Mouse (Mus musculus) layer of hippocampus, adult 9-11 months (tissue): ENCODE results near the gene Bhlhe23.

Experiments
- DNase-seq: peaks from one replicate; pipeline ENCODE4 v3.0.0; 2022

Gene Bhlhe23

GRCm38 (mm10) chr2:180765713-180766112 lies 11.0 kb downstream of the Bhlhe23 start:
- no peak for DNase-seq

DNA sequence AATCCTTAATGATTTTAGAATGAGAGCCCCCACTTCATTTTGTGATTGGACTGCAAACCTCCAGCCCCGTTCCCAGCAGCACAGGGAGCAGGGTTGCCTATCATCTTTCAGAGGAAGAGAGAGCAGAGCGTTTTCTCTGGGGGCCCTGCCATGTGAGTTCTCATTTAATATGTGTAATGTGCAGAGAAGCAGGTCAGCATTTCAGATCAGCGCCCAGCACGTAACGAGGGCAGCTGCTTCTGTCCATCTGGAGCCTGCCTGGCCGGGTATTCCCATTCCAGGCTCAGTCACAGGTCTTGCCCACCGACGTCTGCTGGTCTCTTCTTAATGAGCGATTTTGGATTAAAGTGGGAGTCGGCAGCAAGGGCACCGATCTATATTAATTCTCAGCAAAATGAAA lies 11.7 kb downstream of the Bhlhe23 start:
- DNase-seq: no peak

DNA sequence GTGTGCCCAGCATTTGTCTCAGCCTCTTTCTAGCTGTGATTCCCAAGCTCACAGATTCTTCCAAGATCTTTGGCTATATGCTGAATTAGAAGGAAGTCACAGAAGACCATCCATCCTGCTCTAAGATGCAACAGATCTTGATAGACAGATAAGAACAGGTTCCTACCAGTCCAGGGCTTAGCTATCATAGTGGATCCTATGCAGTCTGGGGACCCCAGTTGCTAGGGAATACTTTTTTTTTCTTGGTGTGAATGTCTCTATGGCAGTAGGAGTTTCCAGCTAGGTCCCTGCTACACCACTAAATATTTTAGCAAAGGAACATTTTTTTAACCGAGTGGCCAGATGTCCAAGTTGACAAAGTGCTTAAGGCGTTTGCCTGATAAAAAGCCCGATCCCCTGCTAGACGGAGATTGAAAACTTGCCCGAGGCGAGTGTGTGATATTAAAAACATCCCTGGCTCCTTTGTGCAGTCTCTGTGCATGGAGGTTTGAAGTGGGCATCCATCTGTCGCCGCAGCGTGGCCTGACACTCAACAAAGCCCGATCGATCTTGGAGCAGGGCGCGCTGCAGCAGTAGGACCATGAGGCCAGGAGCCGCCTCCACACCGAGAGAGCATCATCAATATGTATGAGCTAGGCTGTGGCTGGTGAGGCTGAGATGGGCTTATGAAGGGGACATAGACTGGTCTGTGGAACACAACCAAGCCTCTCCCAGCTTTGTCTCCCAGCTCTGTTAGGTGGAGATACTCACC lies 18.0 kb downstream of the Bhlhe23 start:
- no peak for DNase-seq

- no peak for DNase-seq
Measured at GRCm38 (mm10) chr2:180756786-180757185, 19.9 kb downstream of the Bhlhe23 start.

DNA sequence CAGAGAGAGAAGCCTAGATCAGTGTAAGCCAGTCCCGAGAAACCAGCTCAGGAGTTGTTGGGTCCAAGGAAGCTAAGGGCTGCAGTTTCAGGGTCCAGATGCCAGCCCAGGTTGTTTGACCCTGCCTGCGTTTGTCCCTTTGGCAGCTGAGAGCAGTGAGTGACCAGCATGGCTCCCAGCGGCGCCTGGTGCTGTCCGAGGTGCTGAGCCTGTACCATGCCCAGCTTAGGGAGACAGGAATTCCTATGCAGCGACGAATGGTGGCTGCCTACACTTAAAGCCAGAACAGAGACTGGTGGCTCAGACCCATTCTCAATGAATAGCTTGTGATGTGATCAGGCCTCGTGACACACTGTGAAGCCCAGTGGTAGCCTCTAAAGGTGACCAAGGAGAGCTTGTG lies 20.8 kb downstream of the Bhlhe23 start:
- no peak for DNase-seq

DNA sequence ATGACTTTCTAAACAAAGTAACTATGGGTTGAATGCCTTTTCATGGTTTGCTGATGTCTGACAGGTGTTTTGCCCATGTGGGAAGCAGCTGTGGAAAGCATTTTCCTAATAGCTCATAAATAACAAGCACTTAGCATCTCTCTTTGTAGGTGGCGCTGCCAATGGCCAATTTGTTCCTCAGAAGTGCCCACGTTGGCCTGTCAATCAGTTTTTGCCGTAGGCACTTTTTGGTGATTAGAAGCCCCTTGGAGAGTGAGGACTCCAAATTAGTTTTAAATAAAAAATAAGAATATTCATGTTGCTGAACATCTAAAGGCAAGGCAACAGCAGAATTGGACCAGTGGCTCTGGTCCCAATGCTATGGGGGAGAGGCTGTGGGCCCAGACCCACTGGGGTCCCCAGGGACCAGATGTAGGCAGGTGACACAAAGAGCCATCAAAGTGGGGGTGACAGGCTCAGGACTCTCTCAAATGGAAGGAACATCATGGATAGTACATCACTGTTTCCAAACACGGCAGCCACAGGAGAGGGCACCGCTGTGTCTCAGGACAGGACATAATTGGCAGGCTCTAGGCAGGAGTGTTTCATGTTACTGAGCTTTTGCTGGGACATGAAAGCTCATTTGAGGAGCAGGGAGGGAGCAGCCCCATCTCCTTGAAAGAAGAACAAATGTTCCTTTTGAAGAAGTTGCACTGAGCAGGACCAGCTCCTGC lies 21.6 kb downstream of the Bhlhe23 start:
- DNase-seq: no peak

DNA sequence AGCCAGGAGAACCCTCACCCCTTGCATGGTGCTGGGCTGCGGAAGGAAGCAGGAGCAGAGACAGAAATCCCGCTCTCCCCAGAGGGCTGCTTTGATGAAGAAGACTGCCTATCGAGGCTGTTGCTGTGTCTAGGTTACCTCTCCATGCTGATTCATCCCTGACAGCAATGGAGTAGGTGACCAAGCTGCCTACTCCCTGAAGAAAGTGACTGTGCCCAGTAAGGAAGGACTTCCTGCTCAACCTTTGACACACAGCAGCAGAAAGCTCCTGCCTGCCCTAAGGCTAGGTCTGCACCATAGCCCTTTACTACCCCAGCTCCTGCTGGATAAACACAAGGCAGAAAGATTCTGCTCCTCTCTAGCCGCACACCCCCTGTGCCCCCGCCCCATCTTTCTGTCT lies 27.8 kb downstream of the Bhlhe23 start:
- no peak for DNase-seq

DNA sequence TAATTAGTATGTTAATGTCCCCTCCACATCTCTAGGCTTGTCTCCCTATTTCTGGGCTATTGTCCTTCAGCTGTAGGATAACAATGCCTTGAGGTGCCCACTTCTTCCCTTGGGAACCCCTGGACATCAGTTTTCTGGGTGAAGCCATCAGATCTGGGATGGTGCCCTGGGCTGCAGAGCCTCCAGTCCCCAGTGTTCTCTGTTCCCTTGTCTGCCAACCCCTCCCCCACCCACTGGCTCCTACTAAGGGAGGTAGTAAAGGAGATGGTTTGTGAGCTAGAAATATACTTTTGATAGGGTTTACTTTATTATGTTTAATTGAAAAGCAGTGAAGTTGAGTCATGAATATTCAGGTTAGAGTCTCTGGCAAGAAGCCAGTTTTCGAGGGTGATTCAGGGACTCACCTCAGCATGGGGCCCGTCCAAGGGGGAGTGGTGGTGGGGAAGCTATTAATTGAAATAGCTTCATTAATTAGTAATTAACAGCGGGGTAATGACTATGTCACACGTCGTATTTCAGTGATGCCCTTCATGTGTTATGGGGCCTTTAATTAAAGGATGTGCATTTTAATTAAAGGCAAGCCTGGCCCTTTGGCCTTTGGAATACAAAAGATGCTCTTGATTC lies 30.0 kb downstream of the Bhlhe23 start:
- DNase-seq: no peak

DNA sequence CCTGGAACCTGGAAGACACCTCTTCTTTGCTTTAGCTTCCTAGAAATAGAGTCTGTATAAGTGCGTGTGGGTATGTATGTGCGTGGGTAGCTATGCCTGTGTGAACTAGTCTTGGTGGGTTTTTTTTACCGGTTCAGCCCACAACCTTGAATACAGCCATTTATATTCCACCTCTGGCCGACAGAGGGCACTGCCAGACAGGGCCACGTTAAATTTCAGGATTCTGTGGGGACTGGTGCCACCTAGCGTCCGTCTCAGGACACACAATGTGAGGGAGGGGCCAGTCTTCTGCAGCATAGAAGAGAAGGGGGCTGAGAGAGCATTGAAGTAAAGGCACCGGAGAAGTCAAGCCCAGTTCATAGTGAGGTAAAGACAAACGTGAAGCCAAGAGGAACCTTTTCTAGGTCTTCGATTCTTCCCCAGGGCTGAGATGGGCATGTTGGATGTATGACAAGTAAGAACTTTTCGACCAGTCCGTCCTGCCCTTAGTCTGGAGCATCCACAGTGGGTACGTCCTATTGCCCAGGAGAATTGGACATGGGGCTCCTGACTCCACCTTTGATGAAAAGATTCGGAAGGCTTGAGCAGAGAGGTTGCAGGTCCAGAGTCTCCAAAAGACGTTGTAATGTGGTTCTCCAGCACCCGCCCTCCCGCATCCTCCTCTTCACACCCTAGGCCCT lies 31.3 kb downstream of the Bhlhe23 start:
- DNase-seq: peak; percentile 69

GRCm38 (mm10) chr2:180743321-180743720 lies 33.4 kb downstream of the Bhlhe23 start:
- DNase-seq: no peak

DNA sequence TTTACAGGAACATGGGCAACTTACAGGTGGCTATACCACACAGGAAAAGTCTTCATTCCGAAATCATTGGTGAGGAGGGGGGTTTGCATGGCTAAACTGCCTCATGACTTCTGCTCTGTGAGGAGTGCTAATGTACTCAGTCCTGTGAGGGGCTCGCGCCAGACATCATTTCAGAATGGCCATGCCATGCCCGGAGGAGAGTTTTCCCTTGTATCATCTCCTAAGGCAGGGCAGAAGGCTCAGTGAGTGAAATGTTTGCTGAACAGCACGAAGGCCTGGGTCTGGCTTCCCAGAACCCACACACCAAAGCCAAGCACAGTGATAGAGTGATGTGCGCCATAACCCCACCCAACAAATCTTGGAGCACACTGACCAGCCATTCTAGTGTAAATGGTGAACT lies 33.9 kb downstream of the Bhlhe23 start:
- DNase-seq: no peak

DNA sequence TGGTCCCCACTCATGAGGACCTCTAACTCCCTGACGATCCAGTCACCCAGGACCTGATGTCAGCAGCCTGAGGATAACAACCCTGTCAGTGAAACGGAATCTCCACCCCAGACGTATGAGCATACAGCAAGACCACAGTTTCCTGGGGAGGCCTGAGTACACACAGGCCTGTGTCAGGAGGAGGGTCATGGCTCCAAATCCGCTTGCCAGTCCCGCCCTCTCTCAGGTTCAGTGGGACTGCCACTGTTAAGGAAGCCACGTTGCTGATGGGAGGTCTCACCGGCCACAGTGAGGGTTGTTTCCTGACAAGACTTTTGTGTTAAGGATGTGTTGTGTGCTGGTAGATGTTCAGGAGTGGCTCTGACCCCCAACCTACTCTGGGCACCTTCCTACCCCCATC lies 35.3 kb downstream of the Bhlhe23 start:
- DNase-seq: no peak

- DNase-seq: no peak
Measured at GRCm38 (mm10) chr2:180740349-180740748, 36.4 kb downstream of the Bhlhe23 start.

DNA sequence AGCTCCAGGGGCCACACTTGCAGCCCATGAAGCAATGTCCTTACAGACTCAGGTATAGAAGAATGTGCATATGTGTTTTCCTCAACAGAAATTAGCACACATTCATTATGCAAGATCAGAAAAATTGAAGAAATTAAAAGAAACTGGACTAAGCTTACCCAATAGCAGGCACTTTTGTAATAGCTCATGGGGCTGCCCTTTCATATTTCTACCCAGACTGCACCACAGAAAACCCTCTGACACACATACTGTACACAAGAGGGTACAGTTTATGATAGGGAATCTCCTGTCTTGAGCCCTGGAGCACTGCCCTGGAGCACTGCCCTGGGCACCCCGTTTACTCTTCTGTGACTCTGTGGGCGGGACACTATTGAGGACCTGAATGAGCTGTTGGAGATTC lies 38.7 kb downstream of the Bhlhe23 start:
- no peak for DNase-seq

GRCm38 (mm10) chr2:180735232-180735631 lies 41.5 kb downstream of the Bhlhe23 start:
- DNase-seq: no peak

DNA sequence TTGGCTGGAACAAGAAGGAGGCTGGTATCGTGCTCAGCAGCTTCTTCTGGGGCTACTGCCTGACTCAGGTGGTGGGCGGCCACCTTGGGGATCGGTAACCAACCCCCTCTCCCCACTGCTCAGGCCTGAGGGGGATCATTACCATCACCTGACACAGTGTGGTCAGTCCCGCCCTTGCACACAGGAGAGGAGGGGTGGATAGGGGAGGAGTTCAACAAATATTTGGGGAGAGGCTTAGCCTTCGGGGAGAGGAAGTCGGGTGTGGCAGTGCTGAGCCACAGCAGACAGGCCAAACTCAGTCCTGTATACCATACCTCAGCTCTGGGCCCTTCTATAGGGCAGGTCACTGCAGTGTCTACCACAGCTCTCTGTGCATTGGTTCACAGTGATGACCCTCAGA lies 44.7 kb downstream of the Bhlhe23 start:
- no peak for DNase-seq

DNA sequence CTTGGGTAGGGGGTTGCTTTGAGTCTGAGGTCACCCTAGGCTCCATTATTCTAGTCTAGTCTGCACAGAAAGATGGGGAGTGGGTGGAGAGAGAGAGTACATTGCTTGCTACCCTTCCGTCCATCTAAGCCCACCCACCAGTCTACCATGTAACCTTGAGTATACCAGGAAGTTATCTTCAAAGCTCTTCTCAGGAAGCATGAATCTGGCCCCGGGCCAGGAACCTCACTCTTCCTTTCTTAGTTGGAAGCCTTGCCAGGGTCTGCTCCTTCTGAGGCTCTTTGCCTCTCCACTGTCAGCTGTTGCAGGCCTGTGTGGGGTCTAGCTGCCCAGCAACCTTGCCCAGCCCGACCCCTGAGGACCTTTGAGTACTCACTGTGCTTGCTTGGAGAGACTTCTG lies 45.7 kb downstream of the Bhlhe23 start:
- no peak for DNase-seq

DNA sequence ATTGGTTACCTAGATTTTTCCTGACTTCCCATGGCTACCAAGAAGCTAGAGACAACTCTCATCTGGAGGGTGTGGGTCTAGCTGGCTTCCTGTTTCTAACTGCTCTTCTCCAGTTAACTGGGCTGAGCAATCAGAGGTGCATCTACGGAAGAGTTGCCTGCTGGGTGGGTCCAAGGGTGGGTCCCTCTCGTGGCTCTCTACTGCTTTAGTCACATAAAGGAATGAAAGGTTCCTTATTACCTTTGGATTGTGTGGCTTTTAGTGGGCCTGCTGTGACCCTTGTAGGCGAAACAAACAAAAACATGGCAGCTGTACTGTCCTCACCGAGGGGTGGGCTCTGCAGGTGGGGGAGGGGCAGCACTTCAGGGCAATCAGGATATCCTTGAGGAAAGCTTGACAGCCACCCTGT lies 49.1 kb downstream of the Bhlhe23 start:
- DNase-seq: no peak

GRCm38 (mm10) chr2:180726658-180727442 lies 49.9 kb downstream of the Bhlhe23 start:
- peak; percentile 49 for DNase-seq

DNA sequence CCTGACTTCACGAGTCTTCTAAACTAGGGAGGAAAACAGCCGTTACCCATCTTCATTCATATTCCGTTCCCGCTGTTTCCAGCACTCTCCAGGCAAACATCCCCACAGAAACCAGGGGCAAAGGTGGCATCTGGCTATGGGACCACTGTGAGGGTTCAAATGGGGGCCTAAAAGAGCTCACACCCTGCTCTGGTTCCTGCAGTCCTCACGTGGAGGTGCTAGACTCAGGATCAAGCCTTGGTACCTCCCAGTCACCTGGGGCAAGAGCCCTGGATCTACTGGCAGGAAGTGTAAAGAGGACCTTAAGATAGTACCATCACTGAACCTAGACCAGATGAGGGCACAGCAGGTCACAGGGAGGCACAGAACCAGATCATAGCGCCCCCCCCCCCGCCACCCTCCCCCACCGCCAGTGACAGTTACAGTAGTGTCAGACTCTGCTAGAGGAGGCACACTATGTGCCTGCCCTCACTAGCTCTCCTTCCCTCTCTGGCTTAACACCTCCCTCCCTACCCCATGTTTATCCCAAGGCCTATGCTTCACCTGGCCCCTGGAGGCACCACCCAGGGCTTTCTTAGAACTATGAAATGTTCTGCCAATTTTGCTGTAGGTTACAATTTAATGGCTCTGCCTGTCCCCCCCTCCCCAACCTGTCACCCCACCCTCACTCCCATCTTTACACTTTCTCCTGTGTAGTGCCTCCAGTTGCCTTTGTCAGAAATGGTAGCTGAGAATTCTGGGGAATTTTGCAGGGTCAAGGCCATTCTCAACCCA lies 50.7 kb downstream of the Bhlhe23 start:
- DNase-seq: no peak

- no peak for DNase-seq
Measured at GRCm38 (mm10) chr2:180725414-180725778, 51.3 kb downstream of the Bhlhe23 start.
